Mouse (Mus musculus) embryonic facial prominence, embryonic 13.5 days (tissue): ENCODE measurements around the gene Olfr1360. TPM values are rescaled to one million over a fixed set of nuclear protein-coding genes. Genes with fewer than 3 reads are reported as not detected.

ENCODE experiments used
- ATAC-seq: fragments of 200-750 bp; cut with Nextera tagmentation; 2 replicates; pipeline ENCODE4 v1.8.0; 2017; ENCODE audit warnings: low read depth; ENCODE audit not compliant: insufficient number of reproducible peaks, insufficient read depth, low FRiP score, low TSS enrichment
- H3K27ac ChIP-seq: fragments of 300-500 bp; sonication (generic); 2 replicates; pipeline ENCODE4 v1.5.1; 2015; ENCODE audit warnings: moderate library complexity, mild to moderate bottlenecking, inconsistent platforms
- H3K27me3 ChIP-seq: fragments of 300-500 bp; sonication (generic); 2 replicates; pipeline ENCODE4 v1.6.1; 2015; ENCODE audit warnings: mild to moderate bottlenecking, inconsistent platforms
- H3K36me3 ChIP-seq: fragments of 300-500 bp; sonication (generic); 2 replicates; pipeline ENCODE4 v1.6.1; 2015; ENCODE audit warnings: mild to moderate bottlenecking, inconsistent platforms
- H3K4me1 ChIP-seq: fragments of 300-500 bp; sonication (generic); 2 replicates; pipeline ENCODE4 v1.6.1; 2015; ENCODE audit warnings: inconsistent platforms
- H3K4me2 ChIP-seq: fragments of 300-500 bp; sonication (generic); 2 replicates; pipeline ENCODE4 v1.6.1; 2015; ENCODE audit warnings: moderate library complexity, mild to moderate bottlenecking, inconsistent platforms
- H3K4me3 ChIP-seq: fragments of 300-500 bp; sonication (generic); 2 replicates; pipeline ENCODE4 v1.5.1; 2015; ENCODE audit warnings: mild to moderate bottlenecking, inconsistent platforms
- H3K9ac ChIP-seq: fragments of 300-500 bp; sonication (generic); 2 replicates; pipeline ENCODE4 v1.6.1; 2015; ENCODE audit warnings: mild to moderate bottlenecking, inconsistent platforms
- H3K9me3 ChIP-seq: fragments of 300-500 bp; sonication (generic); 2 replicates; pipeline ENCODE4 v1.6.1; 2016; ENCODE audit warnings: inconsistent platforms
- WGBS: fragments of 180-500 bp; shearing (Covaris S2); methylation state at CpG from one replicate; pipeline ENCODE4 v1.1.7; 2015; ENCODE audit warnings: mixed read lengths; 5-methylcytosine and 5-hydroxymethylcytosine counted together
- polyA plus RNA-seq: library from polyadenylated mRNA; unstranded; fragments of >200 nt; fragmentation: Nextera tagmentation; extraction: Ambion mirVana; gene quantifications from 2 replicates; pipeline ENCODE4 v1.2.1, GENCODE M21; 2015

Olfr1360 gene
- polyA plus RNA-seq, 1 experiment from 2014 or later, result not detected

- Histone ChIP-seq H3K9ac (peak overlapping the region; percentile 78), H3K36me3 (no peaks in the 10 kb centered on the region), H3K4me2 (peak overlapping the region; percentile 85), H3K27me3 (no peaks in the 10 kb centered on the region), H3K27ac (peak overlapping the region; percentile 96), H3K9me3 (no peaks in the 10 kb centered on the region), H3K4me3 (peak overlapping the region; percentile 50), H3K4me1 (peaks cover 28% of the 10 kb centered on the region)
- no peak for ATAC-seq
- WGBS, result 1% methylated on average over 22 of the region's 22 CpGs
Observed at GRCm38 (mm10) chr13:21715131-21715863, 38.1 kb upstream of the Olfr1360 start.

GRCm38 (mm10) chr13:21714725-21715124, 37.5 kb upstream of the Olfr1360 start:
- Histone ChIP-seq H3K27ac (peak overlapping the region; percentile 96), H3K9me3 (no peaks in the 10 kb centered on the region), H3K9ac (peak overlapping the region; percentile 78), H3K27me3 (no peaks in the 10 kb centered on the region), H3K36me3 (no peaks in the 10 kb centered on the region), H3K4me2 (peak overlapping the region; percentile 85), H3K4me3 (peak overlapping the region; percentile 50), H3K4me1 (peaks cover 23% of the 10 kb centered on the region)
- no peak for ATAC-seq
- under 1% methylated on average over 7 of the region's 7 CpGs for whole genome bisulfite sequencing

- Histone ChIP-seq H3K9ac (peak overlapping the region; percentile 70), H3K27me3 (no peaks in the 10 kb centered on the region), H3K27ac (peak overlapping the region; percentile 23; the same call in 1 of the 2 replicates), H3K4me1 (peaks cover 12% of the 10 kb centered on the region), H3K4me3 (peak overlapping the region; percentile 53), H3K36me3 (no peaks in the 10 kb centered on the region), H3K9me3 (no peaks in the 10 kb centered on the region), H3K4me2 (peak overlapping the region; percentile 66)
- WGBS, result 25% methylated on average over 4 of the region's 4 CpGs
- ATAC-seq, result no peak
Observed at GRCm38 (mm10) chr13:21711698-21712097, 34.5 kb upstream of the Olfr1360 start.

- Histone ChIP-seq H3K27ac (peak overlapping the region; percentile 23; the same call in 1 of the 2 replicates), H3K9me3 (no peaks in the 10 kb centered on the region), H3K4me3 (peak overlapping the region; percentile 53), H3K36me3 (no peaks in the 10 kb centered on the region), H3K4me1 (peaks cover 12% of the 10 kb centered on the region), H3K27me3 (no peaks in the 10 kb centered on the region), H3K9ac (peak overlapping the region; percentile 70), H3K4me2 (peak overlapping the region; percentile 66)
- WGBS, result 2% methylated on average over 22 of the region's 22 CpGs
- peak; percentile 75 for ATAC-seq
Observed at GRCm38 (mm10) chr13:21710821-21711525, 33.8 kb upstream of the Olfr1360 start.

- peak; percentile 81; the same call in 1 of the 2 replicates for ATAC-seq
- Histone ChIP-seq H3K9ac (peak overlapping the region; percentile 75), H3K4me2 (peak overlapping the region; percentile 66), H3K4me3 (peak overlapping the region; percentile 66), H3K9me3 (no peaks in the 10 kb centered on the region), H3K4me1 (peaks cover 8% of the 10 kb centered on the region), H3K27me3 (no peaks in the 10 kb centered on the region), H3K27ac (peak overlapping the region; percentile 88), H3K36me3 (no peaks in the 10 kb centered on the region)
- under 1% methylated on average over 32 of the region's 32 CpGs for WGBS
Observed at GRCm38 (mm10) chr13:21710031-21710711, 33.0 kb upstream of the Olfr1360 start.

GRCm38 (mm10) chr13:21706669-21707068, 29.5 kb upstream of the Olfr1360 start:
- Histone ChIP-seq H3K27me3 (no peaks in the 10 kb centered on the region), H3K27ac (no peak overlapping the region), H3K4me3 (no peak overlapping the region), H3K36me3 (no peaks in the 10 kb centered on the region), H3K4me1 (0 out of 2 replicates have a peak, but pooled peaks cover 4% of the 10 kb centered on the region), H3K9ac (no peak overlapping the region), H3K9me3 (no peaks in the 10 kb centered on the region), H3K4me2 (no peak overlapping the region)
- ATAC-seq, result no peak
- WGBS, result 75% methylated on average over 4 of the region's 4 CpGs

- H3K36me3 ChIP-seq, result no peaks in the 10 kb centered on the region
- H3K9me3 ChIP-seq, result no peaks in the 10 kb centered on the region
- no peak for ATAC-seq
- no peak within 1 kb of the TSS for H3K4me3 ChIP-seq
- no peak within 1 kb of the TSS for H3K27ac ChIP-seq
- no peak within 1 kb of the TSS for H3K9ac ChIP-seq
- no peaks in the 10 kb centered on the region for H3K4me1 ChIP-seq
- no peaks in the 10 kb centered on the region for H3K27me3 ChIP-seq
- no peak within 1 kb of the TSS for H3K4me2 ChIP-seq
Observed at GRCm38 (mm10) chr13:21697811-21698210, 20.6 kb upstream of the Olfr1360 start, which contains the start of gene Olfr1359. Olfr1359 (plus strand) TSS chr13:21698111.

GRCm38 (mm10) chr13:21663286-21663685, 13.9 kb downstream of the Olfr1360 start, which contains the start of gene Olfr1361:
Olfr1361 (minus strand) TSS chr13:21663386.
- Histone ChIP-seq H3K4me1 (no peaks in the 10 kb centered on the region), H3K27me3 (no peaks in the 10 kb centered on the region), H3K4me3 (no peak within 1 kb of the TSS), H3K36me3 (no peaks in the 10 kb centered on the region), H3K9ac (no peak within 1 kb of the TSS), H3K4me2 (no peak within 1 kb of the TSS), H3K9me3 (no peaks in the 10 kb centered on the region), H3K27ac (no peak within 1 kb of the TSS)
- 40% methylated on average over 2 of the region's 2 CpGs for WGBS
- no peak for ATAC-seq

GRCm38 (mm10) chr13:21642418-21642817, 34.8 kb downstream of the Olfr1360 start, which contains the start of gene Olfr11:
Olfr11 (minus strand) TSS chr13:21642518.
- H3K4me1 ChIP-seq, result no peaks in the 10 kb centered on the region
- no peaks in the 10 kb centered on the region for H3K9me3 ChIP-seq
- no peaks in the 10 kb centered on the region for H3K27me3 ChIP-seq
- H3K27ac ChIP-seq, result no peak within 1 kb of the TSS
- 86% methylated on average over 2 of the region's 2 CpGs for WGBS
- no peak within 1 kb of the TSS for H3K9ac ChIP-seq
- no peak for ATAC-seq
- no peak within 1 kb of the TSS for H3K4me2 ChIP-seq
- H3K4me3 ChIP-seq, result no peak within 1 kb of the TSS
- no peaks in the 10 kb centered on the region for H3K36me3 ChIP-seq
